Mouse (Mus musculus) lung, embryonic 14.5 days (tissue): ENCODE measurements around the gene Samd4b. TPM values are rescaled to one million over a fixed set of nuclear protein-coding genes. Genes with fewer than 3 reads are reported as not detected.

Experiments used
- ATAC-seq: fragments of 200-750 bp; cut with Nextera tagmentation; 2 replicates; pipeline ENCODE4 v1.8.0; 2017; ENCODE audit warnings: mild to moderate bottlenecking, moderate TSS enrichment, moderate library complexity; ENCODE audit not compliant: insufficient read depth
- DNase-seq: peaks from one replicate; pipeline ENCODE4 v3.0.0-alpha.2; 2015
- H3K27ac ChIP-seq: fragments of 300-500 bp; sonication (generic); 2 replicates; pipeline ENCODE4 v1.5.1; 2014; ENCODE audit warnings: low read depth, mild to moderate bottlenecking, moderate library complexity
- H3K27me3 ChIP-seq: fragments of 300-500 bp; sonication (generic); 2 replicates; pipeline ENCODE4 v1.6.1; 2014; ENCODE audit warnings: low read length, control low read depth; ENCODE audit not compliant: insufficient read depth
- H3K36me3 ChIP-seq: fragments of 300-500 bp; sonication (generic); 2 replicates; pipeline ENCODE4 v1.6.1; 2014; ENCODE audit warnings: control low read depth; ENCODE audit not compliant: insufficient read depth
- H3K4me1 ChIP-seq: fragments of 300-500 bp; sonication (generic); 2 replicates; pipeline ENCODE4 v1.6.1; 2014; ENCODE audit warnings: antibody characterized with exemption, control low read depth; ENCODE audit not compliant: insufficient read depth
- H3K4me2 ChIP-seq: fragments of 300-500 bp; sonication (generic); 2 replicates; pipeline ENCODE4 v1.6.1; 2014; ENCODE audit warnings: mild to moderate bottlenecking
- H3K4me3 ChIP-seq: fragments of 300-500 bp; sonication (generic); 2 replicates; pipeline ENCODE4 v1.5.1; 2014; ENCODE audit warnings: low read depth, low read length
- H3K9ac ChIP-seq: fragments of 300-500 bp; sonication (generic); 2 replicates; pipeline ENCODE4 v1.6.1; 2014
- H3K9me3 ChIP-seq: fragments of 300-500 bp; sonication (generic); 2 replicates; pipeline ENCODE4 v1.6.1; 2016; ENCODE audit warnings: low read depth, low read length, control low read depth
- CTCF ChIP-seq: IDR thresholded peaks from 2 replicates; pipeline ENCODE4 v1.5.1; 2016; ENCODE audit warnings: antibody characterized with exemption, low read depth
- WGBS: fragments of 180-500 bp; shearing (Covaris S2); extraction: QIAGEN DNeasy Blood & Tissue Kit; methylation state at CpG from one replicate; pipeline ENCODE4 v1.1.7; 2014; 5-methylcytosine and 5-hydroxymethylcytosine counted together
- polyA plus RNA-seq: library from polyadenylated mRNA; unstranded; fragments of >200 nt; fragmentation: Nextera tagmentation; extraction: Ambion mirVana; gene quantifications from 2 replicates; pipeline ENCODE4 v1.2.1, GENCODE M21; 2014

Gene Samd4b
- polyA plus RNA-seq, 1 experiment from 2014 or later, result 34.0 TPM

- Histone ChIP-seq H3K4me1 (0 out of 2 replicates have a peak, but pooled peaks cover 2% of the 10 kb centered on the region), H3K4me3 (no peak overlapping the region), H3K4me2 (no peak overlapping the region), H3K9me3 (no peaks in the 10 kb centered on the region), H3K27me3 (no peaks in the 10 kb centered on the region), H3K27ac (no peak overlapping the region), H3K9ac (no peak overlapping the region), H3K36me3 (peaks cover 90% of the 10 kb centered on the region)
- WGBS, result 90% methylated on average over 13 of the region's 13 CpGs
- no peak for ATAC-seq
- no peak for TF ChIP-seq CTCF
- DNase-seq, result no peak
Observed at GRCm38 (mm10) chr7:28562371-28562770, 35.6 kb downstream of the Samd4b start.

- ATAC-seq (no peak), DNase-seq (no peak)
- Histone ChIP-seq H3K36me3 (peaks cover 86% of the 10 kb centered on the region), H3K9ac (no peak overlapping the region), H3K4me3 (no peak overlapping the region), H3K27ac (no peak overlapping the region), H3K4me1 (0 out of 2 replicates have a peak, but pooled peaks cover 2% of the 10 kb centered on the region), H3K27me3 (no peaks in the 10 kb centered on the region), H3K9me3 (no peaks in the 10 kb centered on the region), H3K4me2 (no peak overlapping the region)
- TF ChIP-seq CTCF, result no peak
- WGBS, result 91% methylated on average over 11 of the region's 11 CpGs
Observed at GRCm38 (mm10) chr7:28561967-28562366, 36.0 kb downstream of the Samd4b start.

DNA sequence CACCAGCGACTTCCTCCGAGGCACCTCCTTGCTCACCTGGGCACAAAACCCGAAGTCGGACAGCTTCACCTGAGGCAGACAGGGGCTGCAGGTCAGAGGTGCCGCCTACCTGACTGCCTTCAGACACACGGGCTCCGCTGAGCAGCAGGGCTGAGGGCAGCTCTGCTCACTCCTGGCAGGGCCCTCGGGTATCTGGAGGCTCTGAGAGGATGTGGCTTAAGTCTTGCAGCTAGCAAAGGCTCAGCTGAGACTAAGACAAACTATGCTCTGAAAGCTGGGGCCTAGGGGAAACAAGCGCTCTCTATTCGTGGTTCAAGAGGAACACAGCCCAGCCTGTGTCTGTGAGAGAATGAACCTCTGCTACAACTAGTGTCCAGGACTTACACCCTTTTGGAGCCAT lies 37.1 kb downstream of the Samd4b start:
- no peak for TF ChIP-seq CTCF
- H3K36me3 ChIP-seq, result peaks cover 75% of the 10 kb centered on the region
- no peaks in the 10 kb centered on the region for H3K9me3 ChIP-seq
- no peak overlapping the region for H3K27ac ChIP-seq
- H3K4me2 ChIP-seq, result no peak overlapping the region
- H3K4me1 ChIP-seq, result 0 out of 2 replicates have a peak, but pooled peaks cover 2% of the 10 kb centered on the region
- H3K9ac ChIP-seq, result no peak overlapping the region
- no peak for ATAC-seq
- H3K27me3 ChIP-seq, result no peaks in the 10 kb centered on the region
- WGBS, result 92% methylated on average over 10 of the region's 10 CpGs
- DNase-seq, result no peak
- no peak overlapping the region for H3K4me3 ChIP-seq

- Histone ChIP-seq H3K9me3 (no peaks in the 10 kb centered on the region), H3K9ac (no peak overlapping the region), H3K4me3 (no peak overlapping the region), H3K27ac (peak overlapping the region; percentile 22), H3K27me3 (no peaks in the 10 kb centered on the region), H3K4me2 (no peak overlapping the region), H3K36me3 (peaks cover 53% of the 10 kb centered on the region), H3K4me1 (0 out of 2 replicates have a peak, but pooled peaks cover 2% of the 10 kb centered on the region)
- 35% methylated on average over 4 of the region's 4 CpGs for WGBS
- DNase-seq (peak; percentile 87), ATAC-seq (peak; percentile 84)
- TF ChIP-seq CTCF, result no peak
Observed at GRCm38 (mm10) chr7:28558486-28558885, 39.5 kb downstream of the Samd4b start.

DNA sequence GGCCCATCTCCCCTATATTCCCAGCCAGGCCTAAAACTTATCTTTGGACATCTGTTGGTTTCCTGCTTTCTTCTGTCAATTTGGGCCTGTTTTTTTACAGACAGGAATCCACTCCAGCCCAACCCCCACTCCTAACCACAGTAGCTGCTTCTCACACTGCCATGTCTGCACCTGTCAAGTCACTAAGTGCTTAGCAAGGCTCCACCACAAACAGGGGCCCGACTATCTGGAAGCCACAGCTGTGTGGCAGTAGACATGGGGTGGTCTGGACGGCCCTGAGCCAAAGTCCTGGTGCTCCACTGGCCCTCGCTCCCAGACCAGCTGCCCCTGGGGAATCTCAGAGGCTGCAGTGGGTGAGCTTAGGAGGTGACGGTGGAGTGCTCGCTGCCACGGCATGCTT lies 40.2 kb downstream of the Samd4b start:
- WGBS, result 53% methylated on average over 6 of the region's 6 CpGs

DNA sequence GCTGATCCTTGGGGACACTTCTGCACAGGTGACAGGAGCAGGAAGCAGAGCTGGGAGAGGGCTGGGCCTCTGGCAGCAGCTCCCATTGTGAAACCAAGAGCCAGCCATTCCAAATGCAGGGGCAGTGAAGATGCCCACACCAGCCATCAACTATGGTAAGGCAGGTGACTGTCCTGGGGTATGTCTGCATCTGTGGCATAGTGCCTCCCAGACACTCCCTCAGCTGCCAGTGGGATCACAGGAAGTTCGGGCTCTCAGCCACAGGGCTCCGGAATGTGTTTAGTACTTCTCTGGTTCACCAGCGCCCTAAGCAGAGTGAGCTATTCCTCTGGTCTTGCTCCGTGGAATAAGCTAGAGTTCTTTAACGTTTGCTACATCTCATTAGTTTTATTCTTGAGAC lies 40.9 kb downstream of the Samd4b start:
- ATAC-seq, result no peak
- 58% methylated on average over 5 of the region's 5 CpGs for WGBS
- DNase-seq, result no peak

More for the DNA sequence above, 40.2 kb downstream of the Samd4b start:
- DNase-seq (no peak), ATAC-seq (no peak)
- Histone ChIP-seq H3K4me2 (no peak overlapping the region), H3K27ac (no peak overlapping the region), H3K36me3 (peaks cover 45% of the 10 kb centered on the region), H3K4me3 (no peak overlapping the region), H3K9me3 (no peaks in the 10 kb centered on the region), H3K27me3 (no peaks in the 10 kb centered on the region), H3K4me1 (0 out of 2 replicates have a peak, but pooled peaks cover 2% of the 10 kb centered on the region), H3K9ac (no peak overlapping the region)
- TF ChIP-seq CTCF, result no peak

DNA sequence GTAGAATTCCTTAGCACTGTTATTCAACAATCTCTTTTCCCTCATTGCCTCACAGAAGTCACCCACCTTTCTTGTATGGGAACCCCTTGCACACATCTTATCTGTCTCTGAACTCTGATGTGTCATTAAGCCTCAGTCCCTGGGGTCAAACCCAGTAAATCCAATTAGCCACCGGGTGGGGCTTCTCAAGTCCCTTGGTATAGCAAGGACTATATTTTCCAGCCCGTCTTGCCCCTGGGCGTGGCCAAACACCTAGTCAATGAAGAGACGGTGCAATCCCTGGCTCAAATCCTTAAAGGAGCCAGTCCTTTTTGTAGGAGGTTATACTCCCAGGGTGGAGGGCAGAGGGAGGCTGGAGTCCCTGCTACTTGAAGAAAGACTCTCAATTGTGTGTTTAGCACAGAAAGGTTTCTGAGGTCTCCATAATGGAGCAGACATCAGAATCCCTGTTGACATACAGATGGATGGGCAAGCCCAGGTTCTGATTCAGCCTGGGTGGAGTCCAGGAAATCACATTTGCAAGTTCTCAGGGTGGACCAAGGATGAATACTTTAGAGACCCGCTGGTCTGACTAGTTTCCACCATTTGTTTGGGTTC lies 41.9 kb downstream of the Samd4b start:
- no peak overlapping the region for H3K4me3 ChIP-seq
- H3K27me3 ChIP-seq, result no peaks in the 10 kb centered on the region
- H3K36me3 ChIP-seq, result peaks cover 30% of the 10 kb centered on the region
- WGBS, result 12% methylated on average over 5 of the region's 5 CpGs
- DNase-seq (no peak), ATAC-seq (no peak)
- H3K27ac ChIP-seq, result no peak overlapping the region
- H3K9ac ChIP-seq, result no peak overlapping the region
- H3K4me2 ChIP-seq, result no peak overlapping the region
- H3K4me1 ChIP-seq, result 0 out of 2 replicates have a peak, but pooled peaks cover 2% of the 10 kb centered on the region
- TF ChIP-seq CTCF, result no peak
- no peaks in the 10 kb centered on the region for H3K9me3 ChIP-seq

More for the DNA sequence above, 40.9 kb downstream of the Samd4b start:
- Histone ChIP-seq H3K36me3 (peaks cover 38% of the 10 kb centered on the region), H3K9ac (no peak overlapping the region), H3K4me3 (no peak overlapping the region), H3K27me3 (no peaks in the 10 kb centered on the region), H3K9me3 (no peaks in the 10 kb centered on the region), H3K27ac (no peak overlapping the region), H3K4me1 (0 out of 2 replicates have a peak, but pooled peaks cover 2% of the 10 kb centered on the region), H3K4me2 (no peak overlapping the region)
- no peak for TF ChIP-seq CTCF
